Mouse (Mus musculus) midbrain, embryonic 16.5 days (tissue): ENCODE measurements around the gene Fam98b. TPM values are rescaled to one million over a fixed set of nuclear protein-coding genes. Genes with fewer than 3 reads are reported as not detected.

Source experiments
- ATAC-seq: fragments of 200-750 bp; cut with Nextera tagmentation; 2 replicates; pipeline ENCODE4 v1.8.0; 2017; ENCODE audit warnings: moderate TSS enrichment
- H3K27ac ChIP-seq: fragments of 300-500 bp; sonication (generic); 2 replicates; pipeline ENCODE4 v1.5.1; 2014; ENCODE audit warnings: mild to moderate bottlenecking, low read length, mixed read lengths
- H3K27me3 ChIP-seq: fragments of 300-500 bp; sonication (generic); 2 replicates; pipeline ENCODE4 v1.6.1; 2014; ENCODE audit warnings: low read depth, low read length, mixed read lengths; ENCODE audit not compliant: control insufficient read depth, insufficient read depth
- H3K36me3 ChIP-seq: fragments of 300-500 bp; sonication (generic); 2 replicates; pipeline ENCODE4 v1.6.1; 2014; ENCODE audit warnings: mild to moderate bottlenecking, low read length, moderate library complexity, mixed read lengths; ENCODE audit not compliant: control insufficient read depth, insufficient read depth
- H3K4me1 ChIP-seq: fragments of 300-500 bp; sonication (generic); 2 replicates; pipeline ENCODE4 v1.6.1; 2014; ENCODE audit warnings: mild to moderate bottlenecking, low read length, mixed read lengths; ENCODE audit not compliant: control insufficient read depth, insufficient read depth
- H3K4me2 ChIP-seq: fragments of 300-500 bp; sonication (generic); 2 replicates; pipeline ENCODE4 v1.6.1; 2014; ENCODE audit warnings: mild to moderate bottlenecking, low read length, mixed read lengths
- H3K4me3 ChIP-seq: fragments of 300-500 bp; sonication (generic); 2 replicates; pipeline ENCODE4 v1.5.1; 2014; ENCODE audit warnings: low read depth, mild to moderate bottlenecking, low read length, moderate library complexity, mixed read lengths
- H3K9ac ChIP-seq: fragments of 300-500 bp; sonication (generic); 2 replicates; pipeline ENCODE4 v1.6.1; 2014; ENCODE audit warnings: low read depth, low read length, mixed read lengths
- H3K9me3 ChIP-seq: fragments of 300-500 bp; sonication (generic); replicated peaks from 2 replicates; pipeline ENCODE4 v1.6.1; 2014; ENCODE audit warnings: mild to moderate bottlenecking, low read length, mixed read lengths; ENCODE audit not compliant: control insufficient read depth, poor library complexity, severe bottlenecking
- WGBS: fragments of 180-500 bp; shearing (Covaris S2); extraction: QIAGEN DNeasy Blood & Tissue Kit; methylation state at CpG from one replicate; pipeline ENCODE4 v1.1.7; 2014; 5-methylcytosine and 5-hydroxymethylcytosine counted together
- polyA plus RNA-seq: library from polyadenylated mRNA; unstranded; fragments of >200 nt; fragmentation: Nextera tagmentation; extraction: Ambion mirVana; gene quantifications from 2 replicates; pipeline ENCODE4 v1.2.1, GENCODE M21; 2015

The Fam98b gene
- polyA plus RNA-seq: 9.6 and 11.8 TPM in 2 replicates

DNA sequence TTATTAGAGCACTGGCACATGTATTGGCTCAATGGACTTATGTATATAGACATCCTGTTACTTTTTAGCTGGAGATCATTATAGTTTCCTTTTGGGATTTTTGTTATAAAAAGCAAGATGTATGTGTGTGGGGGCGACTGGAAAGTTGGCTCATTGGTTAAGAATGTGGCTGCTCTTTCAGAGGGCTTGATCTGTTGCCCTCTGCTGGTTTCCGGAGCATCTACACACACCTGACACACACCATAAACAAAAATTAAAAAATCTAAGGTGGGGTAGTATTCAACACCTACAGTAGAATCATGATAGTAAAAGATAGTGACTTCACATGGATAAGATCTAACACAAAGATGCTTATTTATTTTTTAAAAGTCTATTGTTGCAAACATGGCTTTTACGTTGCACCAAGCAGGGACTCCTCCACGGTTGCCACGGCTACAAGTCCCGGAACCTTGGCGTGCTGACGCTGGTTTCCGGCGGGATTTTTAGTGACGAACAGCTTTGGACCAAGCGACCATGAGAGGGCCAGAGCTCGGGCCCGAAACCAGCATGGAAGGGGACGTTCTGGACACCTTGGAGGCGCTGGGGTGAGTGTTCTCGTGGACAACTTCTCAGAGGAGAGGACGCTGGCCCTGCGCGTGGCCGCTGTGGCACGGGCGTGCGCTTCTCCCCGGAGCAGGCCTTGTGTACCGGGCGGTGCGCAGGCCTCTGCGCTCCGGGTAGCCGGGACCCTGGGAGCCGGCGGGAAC is at the start of gene Fam98b:
Fam98b (plus strand) TSS at position 485 of the 746 bp plus-strand sequence.
- peaks cover 21% of the 10 kb centered on the region for H3K4me1 ChIP-seq

DNA sequence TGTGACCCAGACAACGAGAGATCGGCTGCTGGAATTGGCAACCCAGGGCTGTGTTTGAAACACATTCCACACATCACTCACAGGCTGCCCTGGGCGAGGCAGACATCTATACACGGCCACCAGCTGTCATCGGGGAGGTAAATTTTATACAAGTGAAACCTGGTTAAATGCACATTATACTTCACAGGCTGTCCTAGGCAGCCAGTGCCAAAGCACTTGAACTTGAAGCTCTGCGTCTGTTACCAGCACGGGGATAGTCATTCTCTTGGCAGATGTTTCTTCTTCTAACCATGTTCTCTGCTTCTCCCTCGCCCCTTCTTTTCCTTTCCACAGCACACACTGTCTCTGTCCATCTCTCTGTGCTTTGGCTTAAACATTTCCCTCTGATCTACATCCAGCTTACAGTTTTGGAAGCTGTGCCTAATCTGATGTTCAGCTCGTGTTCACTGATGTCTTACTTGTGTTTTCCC is 48.6 kb upstream of the Fam98b start:
- WGBS: 15% methylated on average over 9 of the region's 9 CpGs
- Histone ChIP-seq H3K4me3 (no peak overlapping the region), H3K9ac (0 out of 2 replicates have a peak overlapping the region, but pooled peaks have one; percentile 8), H3K4me2 (peak overlapping the region; percentile 6; the same call in 1 of the 2 replicates), H3K27ac (no peak overlapping the region), H3K27me3 (no peaks in the 10 kb centered on the region), H3K4me1 (peaks cover 5% of the 10 kb centered on the region), H3K36me3 (no peaks in the 10 kb centered on the region), H3K9me3 (no peaks in the 10 kb centered on the region)
- peak; percentile 63; the same call in 1 of the 2 replicates for ATAC-seq

More for the DNA sequence above, at the start of gene Fam98b:
- Histone ChIP-seq H3K9me3 (no peaks in the 10 kb centered on the region), H3K27ac (peak within 1 kb of the TSS; percentile 89), H3K4me2 (peak within 1 kb of the TSS; percentile 91), H3K27me3 (no peaks in the 10 kb centered on the region), H3K4me3 (peak within 1 kb of the TSS; percentile 74), H3K36me3 (no peaks in the 10 kb centered on the region), H3K9ac (peak within 1 kb of the TSS; percentile 83)
- under 1% methylated on average over 33 of the region's 33 CpGs for WGBS
- peak; percentile 98 for ATAC-seq

DNA sequence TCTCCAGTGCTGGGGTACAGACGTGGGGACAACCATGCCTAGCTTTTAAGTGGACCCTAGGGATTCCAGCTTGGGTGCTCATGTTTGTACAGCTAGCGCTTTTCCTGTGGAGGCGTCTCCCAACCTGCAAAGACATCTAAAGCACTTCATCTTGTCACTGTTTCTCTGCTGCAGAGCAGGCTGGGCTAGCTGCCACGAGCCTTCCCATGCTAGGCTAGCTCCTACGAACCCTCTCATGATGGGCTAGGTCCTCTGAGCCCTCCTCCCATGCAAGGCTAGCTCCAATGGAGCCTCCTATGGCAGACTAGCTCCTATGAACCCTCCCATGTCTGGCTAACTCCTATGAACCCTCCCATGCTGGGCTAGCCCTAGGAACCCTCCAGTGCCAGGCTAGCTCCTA is 46.2 kb upstream of the Fam98b start:
- Histone ChIP-seq H3K27me3 (no peaks in the 10 kb centered on the region), H3K4me1 (peaks cover 5% of the 10 kb centered on the region), H3K36me3 (no peaks in the 10 kb centered on the region), H3K27ac (no peak overlapping the region), H3K4me2 (no peak overlapping the region), H3K4me3 (no peak overlapping the region), H3K9ac (no peak overlapping the region), H3K9me3 (no peaks in the 10 kb centered on the region)
- WGBS: 80% methylated on average over 5 of the region's 5 CpGs
- no peak for ATAC-seq

DNA sequence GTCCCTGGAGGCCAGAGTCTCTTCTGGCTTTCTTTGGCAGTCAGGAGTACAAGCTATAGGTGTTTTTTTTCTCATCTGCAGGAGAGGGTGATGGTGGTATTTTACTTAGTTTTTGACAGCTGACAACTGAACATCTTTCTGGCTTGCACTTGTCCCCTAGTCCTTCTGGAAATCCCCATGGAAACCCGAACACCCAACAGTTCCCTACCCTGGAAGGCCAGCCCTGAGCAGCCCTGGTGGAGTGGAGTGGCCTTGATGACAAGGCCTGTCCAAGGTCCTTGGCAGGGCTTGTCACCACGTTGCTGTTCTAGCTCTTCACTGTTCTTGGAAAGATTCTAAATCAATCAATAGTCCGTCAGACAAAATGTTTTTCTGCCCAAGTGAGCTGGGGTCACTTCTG is 45.0 kb upstream of the Fam98b start:
- no peak for ATAC-seq
- H3K4me1 ChIP-seq: peaks cover 5% of the 10 kb centered on the region
- no peak overlapping the region for H3K4me3 ChIP-seq
- 71% methylated on average over 3 of the region's 3 CpGs for WGBS
- H3K9me3 ChIP-seq: no peaks in the 10 kb centered on the region
- H3K36me3 ChIP-seq: no peaks in the 10 kb centered on the region
- H3K27me3 ChIP-seq: no peaks in the 10 kb centered on the region
- no peak overlapping the region for H3K9ac ChIP-seq
- no peak overlapping the region for H3K4me2 ChIP-seq
- H3K27ac ChIP-seq: no peak overlapping the region

DNA sequence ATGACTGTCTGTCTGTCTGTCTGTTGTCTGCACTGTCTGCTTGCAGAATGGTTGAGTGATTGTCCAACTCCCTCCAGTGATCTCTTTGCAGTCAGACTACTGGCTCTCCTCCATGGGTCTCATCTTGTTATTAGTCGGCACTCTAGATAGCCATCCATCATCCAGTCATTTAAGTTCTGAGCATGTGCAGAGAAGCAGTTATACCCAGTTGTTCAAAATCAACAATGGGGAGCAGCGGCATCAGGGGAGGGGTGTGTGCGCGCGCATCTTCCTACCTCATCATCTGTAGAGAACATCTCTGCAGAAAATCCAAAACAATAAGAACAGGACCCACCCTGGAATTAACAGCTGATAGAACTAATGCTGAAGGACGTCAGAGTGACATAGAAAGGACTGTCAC is 44.5 kb upstream of the Fam98b start:
- ATAC-seq: no peak
- H3K36me3 ChIP-seq: no peaks in the 10 kb centered on the region
- H3K4me3 ChIP-seq: no peak overlapping the region
- no peak overlapping the region for H3K27ac ChIP-seq
- H3K9ac ChIP-seq: no peak overlapping the region
- H3K9me3 ChIP-seq: no peaks in the 10 kb centered on the region
- WGBS: 88% methylated on average over 6 of the region's 6 CpGs
- H3K4me1 ChIP-seq: peaks cover 5% of the 10 kb centered on the region
- H3K27me3 ChIP-seq: no peaks in the 10 kb centered on the region
- no peak overlapping the region for H3K4me2 ChIP-seq

DNA sequence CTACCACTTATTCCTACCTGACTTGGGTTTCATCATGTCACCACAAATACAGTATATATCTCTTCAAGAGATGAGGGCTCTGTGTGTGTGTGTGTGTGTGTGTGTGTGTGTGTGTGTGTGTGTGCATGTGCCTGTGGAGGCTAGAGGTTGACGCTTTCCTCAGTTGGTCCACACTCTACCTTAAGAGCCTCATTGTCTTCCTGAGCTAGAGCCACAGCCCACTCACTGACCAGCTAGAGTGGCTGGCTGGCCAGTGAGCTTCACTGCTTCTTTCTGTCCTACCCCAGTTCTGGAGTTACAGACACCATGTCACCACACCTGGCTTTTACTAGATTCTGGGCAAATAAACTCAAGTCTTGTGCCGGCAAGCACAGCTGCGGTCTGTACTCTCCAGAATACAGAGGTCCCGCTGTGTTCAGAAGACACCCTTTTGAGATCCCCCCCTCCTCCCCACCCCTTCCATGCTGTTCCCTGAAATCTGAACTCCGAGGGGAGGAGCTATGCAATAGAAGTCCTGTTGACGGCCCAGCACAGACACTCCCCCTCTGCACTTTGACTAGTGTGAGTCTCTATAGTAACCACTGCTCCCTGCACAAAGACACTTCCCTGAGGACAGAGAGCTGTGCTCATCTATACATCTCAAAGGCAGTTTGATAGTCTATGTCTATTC is 39.0 kb upstream of the Fam98b start:
- Histone ChIP-seq H3K9ac (no peak overlapping the region), H3K4me1 (peaks cover 5% of the 10 kb centered on the region), H3K27me3 (no peaks in the 10 kb centered on the region), H3K36me3 (no peaks in the 10 kb centered on the region), H3K9me3 (no peaks in the 10 kb centered on the region), H3K4me2 (peak overlapping the region; percentile 38), H3K27ac (no peak overlapping the region), H3K4me3 (no peak overlapping the region)
- ATAC-seq: peak; percentile 93
- 6% methylated on average over 6 of the region's 6 CpGs for WGBS

DNA sequence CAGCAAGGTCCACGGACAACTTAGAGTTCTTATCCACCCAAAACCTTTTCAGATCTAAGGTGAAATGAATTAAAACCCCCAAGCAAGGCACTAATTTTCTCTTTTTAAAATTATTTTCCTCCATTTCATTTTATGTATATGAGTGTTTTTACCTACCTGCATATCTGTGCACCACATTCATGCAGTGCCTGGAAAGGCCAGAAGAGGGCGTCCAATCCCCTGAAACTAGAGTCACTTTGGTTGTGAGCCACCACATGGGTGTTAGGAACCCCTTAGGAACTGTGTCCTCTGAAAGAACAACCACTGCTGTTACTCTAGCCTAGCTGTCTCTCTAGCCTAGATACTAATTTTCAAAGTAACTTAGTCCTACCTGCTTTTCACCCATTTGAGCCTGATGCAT is 33.4 kb upstream of the Fam98b start:
- Histone ChIP-seq H3K9ac (no peak overlapping the region), H3K4me3 (no peak overlapping the region), H3K4me1 (peaks cover 4% of the 10 kb centered on the region), H3K36me3 (no peaks in the 10 kb centered on the region), H3K27me3 (no peaks in the 10 kb centered on the region), H3K9me3 (no peaks in the 10 kb centered on the region), H3K4me2 (no peak overlapping the region), H3K27ac (no peak overlapping the region)
- no peak for ATAC-seq
- WGBS: 65% methylated on average over 2 of the region's 2 CpGs

DNA sequence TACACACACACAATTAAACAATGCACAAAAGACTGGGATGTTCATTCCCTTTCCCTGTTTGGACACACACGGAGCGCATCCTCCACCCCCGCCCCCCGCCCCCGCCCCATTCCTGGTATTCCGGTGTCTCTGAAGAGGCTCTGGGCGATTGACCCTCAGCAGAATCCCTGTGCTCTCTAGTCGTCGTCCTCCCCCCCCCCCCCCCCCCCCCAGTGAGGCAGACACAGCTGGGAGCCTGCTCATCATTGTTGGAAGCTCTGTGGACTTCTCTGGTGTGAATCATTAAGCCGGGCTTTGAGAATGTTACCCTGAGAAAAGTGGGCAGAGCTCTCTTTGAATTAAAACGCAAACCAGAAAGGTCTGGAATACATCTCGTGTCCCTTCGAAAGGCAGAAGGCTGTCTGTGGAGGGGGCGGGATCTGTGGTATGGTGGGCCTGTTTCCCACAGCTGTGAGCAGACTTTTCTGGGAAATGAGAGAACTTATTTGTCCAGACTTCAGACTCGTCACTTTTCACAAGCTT is 31.8 kb upstream of the Fam98b start:
- Histone ChIP-seq H3K36me3 (no peaks in the 10 kb centered on the region), H3K27me3 (no peaks in the 10 kb centered on the region), H3K9ac (no peak overlapping the region), H3K4me1 (peaks cover 4% of the 10 kb centered on the region), H3K4me2 (peak overlapping the region; percentile 33; the same call in 1 of the 2 replicates), H3K9me3 (no peaks in the 10 kb centered on the region), H3K27ac (no peak overlapping the region), H3K4me3 (no peak overlapping the region)
- WGBS: 12% methylated on average over 15 of the region's 15 CpGs
- no peak for ATAC-seq

DNA sequence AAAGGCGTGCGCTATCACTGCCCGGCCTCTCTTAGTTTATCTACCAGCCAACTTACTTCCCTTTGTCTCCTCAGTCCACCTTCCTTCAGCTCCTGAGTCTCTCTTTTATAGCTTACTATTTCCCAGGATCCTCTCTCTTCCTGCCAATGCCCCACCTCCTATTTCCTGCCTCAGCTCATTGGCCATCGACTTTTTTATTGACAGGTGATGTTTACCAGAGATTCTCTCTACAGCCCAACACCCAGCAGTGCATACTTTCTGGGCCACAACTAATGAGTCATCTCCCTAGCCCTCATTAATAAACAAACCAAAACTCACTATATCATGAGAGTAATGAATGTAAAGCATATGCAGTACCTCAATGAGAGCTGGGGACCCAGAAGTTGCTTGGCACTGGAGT is 30.0 kb upstream of the Fam98b start:
- no peak overlapping the region for H3K9ac ChIP-seq
- no peaks in the 10 kb centered on the region for H3K27me3 ChIP-seq
- 97% methylated on average over 4 of the region's 4 CpGs for WGBS
- H3K36me3 ChIP-seq: no peaks in the 10 kb centered on the region
- no peak overlapping the region for H3K4me3 ChIP-seq
- ATAC-seq: no peak
- H3K4me2 ChIP-seq: no peak overlapping the region
- peaks cover 4% of the 10 kb centered on the region for H3K4me1 ChIP-seq
- H3K9me3 ChIP-seq: no peaks in the 10 kb centered on the region
- no peak overlapping the region for H3K27ac ChIP-seq
